Mouse (Mus musculus) erythroid progenitor cell, adult 5-6 weeks (primary cell): ENCODE data around the gene Golga2. TPM values are rescaled to one million over a fixed set of nuclear protein-coding genes. Genes with fewer than 3 reads are reported as not detected.

ENCODE experiments used
- ATAC-seq: replicated peaks from 2 replicates; pipeline ENCODE4 v1.8.0; 2016; ENCODE audit warnings: moderate number of reproducible peaks, mild to moderate bottlenecking, moderate TSS enrichment, inconsistent platforms; ENCODE audit not compliant: poor library complexity, low FRiP score, severe bottlenecking
- total RNA-seq, 2 experiments: library from RNA; stranded (forward) in 1 of 2; stranded (reverse) in 1 of 2; fragments of 150-400 nt in 1 of 2; fragments of 186-747, 209-891 nt in 1 of 2; gene quantifications; 2 replicates each; pipeline versions ENCODE4 v1.2.3 to v1.2.4; 2015 to 2017; ENCODE audit warnings: low replicate concordance in 2 of 2

Golga2 gene
- total RNA-seq (2015; ENCODE audit: low replicate concordance) (32.7 and 43.2 TPM in 2 replicates), total RNA-seq (2017; ENCODE audit: low replicate concordance) (39.0 and 62.4 TPM in 2 replicates)

- ATAC-seq = peak; percentile 18; the same call in 1 of the 2 replicates
Measured at GRCm38 (mm10) chr2:32287334-32287840, at the start of gene Golga2. TSS of gene Golga2 (plus strand) at chr2:32287384.

- peak; percentile 3; the same call in 1 of the 2 replicates for ATAC-seq
Measured at GRCm38 (mm10) chr2:32237571-32237970, 49.6 kb upstream of the Golga2 start.

GRCm38 (mm10) chr2:32238708-32239435 is 48.3 kb upstream of the Golga2 start:
- ATAC-seq = no peak

GRCm38 (mm10) chr2:32240591-32240990 is 46.6 kb upstream of the Golga2 start:
- ATAC-seq = no peak

GRCm38 (mm10) chr2:32242986-32243385 is 44.2 kb upstream of the Golga2 start:
- no peak for ATAC-seq

GRCm38 (mm10) chr2:32246741-32247140 is 40.4 kb upstream of the Golga2 start:
- no peak for ATAC-seq

- ATAC-seq = no peak
Measured at GRCm38 (mm10) chr2:32248377-32249361, 38.5 kb upstream of the Golga2 start.

GRCm38 (mm10) chr2:32251791-32252527 is 35.2 kb upstream of the Golga2 start:
- no peak for ATAC-seq

- ATAC-seq = no peak
Measured at GRCm38 (mm10) chr2:32252658-32253057, 34.5 kb upstream of the Golga2 start.

GRCm38 (mm10) chr2:32253352-32253751 is 33.8 kb upstream of the Golga2 start:
- no peak for ATAC-seq

- no peak for ATAC-seq
Measured at GRCm38 (mm10) chr2:32254563-32254962, 32.6 kb upstream of the Golga2 start.

GRCm38 (mm10) chr2:32256273-32256672 is 30.9 kb upstream of the Golga2 start:
- no peak for ATAC-seq

- ATAC-seq = no peak
Measured at GRCm38 (mm10) chr2:32258887-32259533, 28.2 kb upstream of the Golga2 start.

- peak; percentile 94 for ATAC-seq
Measured at GRCm38 (mm10) chr2:32259657-32260417, 27.3 kb upstream of the Golga2 start, which contains the start of gene Uck1. TSS of gene Uck1 (minus strand) at chr2:32260159.

- ATAC-seq = peak; percentile 59
Measured at GRCm38 (mm10) chr2:32260635-32261034, 26.5 kb upstream of the Golga2 start.

- no peak for ATAC-seq
Measured at GRCm38 (mm10) chr2:32275823-32276222, 11.4 kb upstream of the Golga2 start.

- no peak for ATAC-seq
Measured at GRCm38 (mm10) chr2:32282289-32282688, 4.9 kb upstream of the Golga2 start.

GRCm38 (mm10) chr2:32282727-32283126 is 4.5 kb upstream of the Golga2 start:
- ATAC-seq = peak; percentile 84
